32 mouse cellular contexts compared by ENCODE assay signal in genomic region chr1:136247393-136247792, GRCm38 (mm10). TPM values are rescaled to one million over a fixed set of nuclear protein-coding genes. Genes with fewer than 3 reads are reported as not detected.
DNase-seq lines count a peak whose midpoint lies in the region; ATAC-seq and TF ChIP-seq lines count a peak whose summit lies in the region.
"Had no signal": no experiment of that assay in that cellular context is flagged by ENCODE, and none has a peak within 500 bp of the region (broad histone marks: within the 10 kb centered on the region; RNA-seq: fewer than 3 reads in every experiment).

No protein-coding gene starts in this region.

- H3K4me3 ChIP-seq in gastrocnemius, adult 2 months: no peak overlapping the region
- H3K4me3 ChIP-seq: embryonic facial prominence, embryonic 13.5 days; erythroblast, embryonic 14.5 days; heart, adult 2 months; heart, embryonic 15.5 days; hindbrain, embryonic 10.5 days; limb, embryonic 15.5 days; liver, embryonic 15.5 days; midbrain, embryonic 12.5 days; neural tube, embryonic 13.5 days had no signal

- no peak overlapping the region for H3K27ac ChIP-seq in gastrocnemius, adult 2 months
- H3K27ac ChIP-seq: embryonic facial prominence, embryonic 13.5 days; heart, adult 2 months; heart, embryonic 15.5 days; hindbrain, embryonic 10.5 days; limb, embryonic 15.5 days; liver, embryonic 15.5 days; macrophage; midbrain, embryonic 12.5 days; neural tube, embryonic 13.5 days had no signal

- DNase-seq in thymus, postnatal 14 days: peak; percentile 40
- DNase-seq in thymus, postnatal 10 days (ENCODE audit: low spot score in 2 of 2): no peak
- DNase-seq in CD4-positive helper T cell, adult 2 months (ENCODE audit: low read depth, low spot score): peak; percentile 22
- peak; percentile 41 to 46 for DNase-seq in natural killer cell, adult 2 months (ENCODE audit: low spot score in 2 of 2)
- no peak for DNase-seq in gastrocnemius, adult 2 months
- no peak for DNase-seq in gastrocnemius, postnatal 14 days
- no peak for DNase-seq in embryo, embryonic 10.5 days (ENCODE audit: low spot score)
- DNase-seq: adrenal gland, adult 8-10 months; cerebellum, adult 11-12 months; cerebellum, postnatal 10 days; embryo, embryonic 11 days; gastrocnemius, postnatal 10 days; heart, adult 2 months; kidney, adult 9 months; kidney, postnatal 14 days; left cerebral cortex, postnatal 4 days; right cerebral cortex, adult 18-20 months; right cerebral cortex, postnatal 4 days had no signal

- no peak for TF ChIP-seq CTCF in gastrocnemius, adult 2 months (IDR thresholded peaks at IDR 0.05)

- ATAC-seq in hematopoietic stem cell, adult 5-6 weeks (replicated peaks in 1 of 2; ENCODE audit: insufficient read depth in 1 of 2, low FRiP score in 2 of 2, low TSS enrichment in 1 of 2, low read depth in 1 of 2, poor library complexity in 2 of 2, severe bottlenecking in 2 of 2): peak; percentile 80
- ATAC-seq: forebrain, embryonic 14.5 days; hindbrain, embryonic 16.5 days; intestine, embryonic 16.5 days had no signal

- intact Hi-C loops in gastrocnemius, adult 2 months (cut with DNase I): no loop called here
- intact Hi-C loops in gastrocnemius, postnatal 14 days (cut with DNase I; ENCODE audit: low total_unique reads): no loop called here

RNA-seq across cellular contexts. Expression of gene Gpr25, which starts 13.3 kb away (rescaled TPM):
- total RNA-seq in hematopoietic stem cell, adult 5-6 weeks (2017): not detected in 2 replicates
- not detected for total RNA-seq in gastrocnemius, adult 2 months (2021)
- not detected for total RNA-seq in gastrocnemius, postnatal 14 days (2021)
- total RNA-seq: gastrocnemius, postnatal 10 days; heart, adult 2 months; MEL had no signal

RNA-seq across cellular contexts. Expression of gene Inava, which starts 13.3 kb away (rescaled TPM):
- total RNA-seq in hematopoietic stem cell, adult 5-6 weeks (2017): 1.2 TPM in 1 of 2 replicates, not detected in the other
- total RNA-seq in gastrocnemius, adult 2 months (2021): not detected
- not detected for total RNA-seq in gastrocnemius, postnatal 14 days (2021)
- total RNA-seq: heart, adult 2 months had no signal

RNA-seq across cellular contexts. Expression of gene Mroh3, which starts 34.8 kb away (rescaled TPM):
- not detected in 2 replicates for total RNA-seq in hematopoietic stem cell, adult 5-6 weeks (2017)
- total RNA-seq in gastrocnemius, adult 2 months (2021): not detected
- not detected for total RNA-seq in gastrocnemius, postnatal 14 days (2021)
- total RNA-seq: adrenal gland, adult 8-10 months; gastrocnemius, postnatal 10 days; heart, adult 2 months; MEL had no signal

Comparison
In these comparisons a context has a peak if more than half of its experiments do, and no peak if none do; other contexts are left out.
1. DNase-seq: peak in thymus, postnatal 14 days (single experiment), CD4-positive helper T cell, adult 2 months (single experiment) and natural killer cell, adult 2 months (2 of 2); none in thymus, postnatal 10 days (0 of 2), gastrocnemius, adult 2 months (single experiment), gastrocnemius, postnatal 14 days (single experiment) and embryo, embryonic 10.5 days (single experiment).